Mouse (Mus musculus) testis, adult 2 months (tissue): ENCODE measurements at regions not wholly inside any gene's neighbourhood (a gene's known extent, or its start where the extent isn't known, plus 50 kb on each side); places are given as distances from the start of the nearest gene placed in this dataset.

Source experiments
- CTCF ChIP-seq: fragments of 200-500 bp; IDR thresholded peaks from 2 replicates; pipeline ENCODE4 v1.5.1; 2012; ENCODE audit warnings: low read depth, mild to moderate bottlenecking, inconsistent platforms, low read length, moderate library complexity; ENCODE audit not compliant: control insufficient read depth, insufficient read depth, insufficient replicate concordance
- POLR2A ChIP-seq: fragments of 200-500 bp; IDR thresholded peaks from 2 replicates; pipeline ENCODE4 v1.6.1; 2012; ENCODE audit warnings: low read depth, mild to moderate bottlenecking, inconsistent platforms, low read length, moderate library complexity; ENCODE audit not compliant: control insufficient read depth

- TF ChIP-seq CTCF (no peak), POLR2A (no peak)
Observed at GRCm38 (mm10) chr5:64489656-64490444, 313.3 kb upstream of the Klf3 start.
